Mouse (Mus musculus): ENCODE data around the gene Wdpcp. TPM values are rescaled to one million over a fixed set of nuclear protein-coding genes. Genes with fewer than 3 reads are reported as not detected.

The Wdpcp gene
- polyA plus RNA-seq, 2 experiments from 2014 or later, result 0.16 to 0.28 TPM

- ATAC-seq, result no peak
Observed at GRCm38 (mm10) chr11:21569456-21570108, 2.5 kb upstream of the Wdpcp start.

DNA sequence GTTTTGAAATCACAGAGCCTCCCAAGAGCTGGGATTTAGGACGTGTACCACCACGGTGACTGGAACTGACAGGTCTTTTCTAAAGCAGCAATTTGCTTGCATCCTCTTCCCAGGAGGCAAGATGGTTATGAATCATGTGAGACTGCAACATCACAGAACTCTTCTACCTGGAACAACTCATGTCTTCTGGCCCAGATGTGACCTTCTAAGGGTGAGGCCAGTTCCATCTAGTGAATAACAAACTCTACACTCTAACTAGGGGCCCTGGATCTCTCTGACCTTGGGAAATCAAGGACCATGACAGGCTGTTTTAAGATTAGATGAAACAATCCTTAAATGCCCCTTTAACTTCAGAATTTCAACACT is 1.9 kb upstream of the Wdpcp start:
- no peak for ATAC-seq

- no peak for ATAC-seq
Observed at GRCm38 (mm10) chr11:21570973-21571372, 1.1 kb upstream of the Wdpcp start.

GRCm38 (mm10) chr11:21581472-21581871 is 9.4 kb downstream of the Wdpcp start:
- no peak for ATAC-seq

- no peak for ATAC-seq
Observed at GRCm38 (mm10) chr11:21583286-21583685, 11.3 kb downstream of the Wdpcp start.

DNA sequence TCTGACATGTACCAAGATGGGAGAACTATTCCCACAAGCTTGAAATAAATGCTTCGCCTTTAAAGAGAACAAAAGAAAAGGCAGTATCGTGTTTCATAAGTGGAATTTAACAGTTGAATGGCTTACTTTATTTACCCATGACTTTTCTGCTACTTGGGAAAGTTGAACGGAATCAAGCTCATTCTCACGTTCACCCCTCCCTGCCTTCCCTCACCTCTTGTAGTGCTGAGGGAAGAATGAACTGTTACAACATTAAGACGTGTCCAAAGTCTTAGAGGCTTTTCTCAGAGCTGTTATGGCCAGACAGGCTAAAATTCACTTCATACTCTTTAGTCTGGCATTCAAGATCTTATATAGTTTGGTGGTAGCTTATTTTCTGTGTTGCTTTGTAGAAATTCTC is 30.5 kb downstream of the Wdpcp start:
- no peak for ATAC-seq

DNA sequence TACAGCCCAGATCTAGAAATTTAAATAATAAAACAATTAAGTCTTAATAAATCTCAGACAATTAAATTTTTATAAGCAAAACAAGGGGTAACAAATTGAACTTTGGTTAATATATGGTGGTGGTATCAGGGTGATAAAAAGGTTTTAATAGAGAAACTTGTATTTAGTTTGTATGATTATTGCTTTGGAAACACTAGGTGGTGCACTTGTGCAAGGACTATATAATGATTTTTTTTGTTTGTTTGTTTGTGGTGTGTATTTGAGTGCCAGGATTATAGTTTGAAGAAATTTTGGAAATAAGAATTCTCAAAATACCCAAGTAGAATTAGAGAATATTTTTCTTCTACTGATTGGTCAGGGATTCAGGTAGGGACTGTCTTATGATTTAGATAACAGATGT is 43.9 kb downstream of the Wdpcp start:
- no peak for ATAC-seq

DNA sequence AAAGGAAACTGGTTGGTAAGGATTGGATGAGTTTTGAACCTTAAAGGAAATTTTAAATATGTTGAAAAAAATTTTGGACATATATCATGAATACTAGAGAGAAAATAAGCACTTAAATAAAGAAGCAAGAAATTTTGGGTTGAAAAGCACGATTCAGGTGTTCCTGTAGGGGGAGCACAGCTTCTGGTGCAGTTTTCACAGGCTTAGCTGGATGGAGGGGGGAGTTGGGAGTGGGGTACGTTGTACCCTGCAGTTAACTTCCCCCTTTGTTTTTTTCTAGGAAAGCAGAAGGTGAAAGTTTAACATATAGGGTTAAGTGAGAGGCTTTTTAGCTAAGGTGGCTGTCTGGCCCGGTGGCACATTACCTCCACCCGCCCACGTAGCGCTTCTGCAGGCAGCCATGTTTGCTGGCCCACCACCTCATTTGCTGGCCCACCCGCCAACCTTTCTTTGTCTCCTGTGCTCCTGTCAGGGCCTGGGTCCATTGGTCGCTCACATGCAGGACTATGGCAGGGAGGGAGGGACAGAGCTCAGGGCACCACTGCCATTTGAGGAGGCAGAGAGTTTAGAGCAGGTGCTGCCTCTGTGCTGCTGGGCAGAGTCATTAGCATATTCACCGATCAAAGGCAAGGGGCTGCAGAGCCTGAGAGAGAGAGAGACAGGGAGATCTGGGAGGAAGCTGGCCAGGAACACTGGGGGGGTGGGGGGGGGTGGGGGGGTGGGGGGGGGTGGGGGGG is 62.3 kb downstream of the Wdpcp start:
- ATAC-seq, result no peak

GRCm38 (mm10) chr11:21638341-21638740 is 66.3 kb downstream of the Wdpcp start:
- no peak for ATAC-seq

- no peak for ATAC-seq
Observed at GRCm38 (mm10) chr11:21639534-21639933, 67.5 kb downstream of the Wdpcp start.

- no peak for ATAC-seq
Observed at GRCm38 (mm10) chr11:21644231-21644630, 72.2 kb downstream of the Wdpcp start.

GRCm38 (mm10) chr11:21646136-21646535 is 74.1 kb downstream of the Wdpcp start:
- ATAC-seq, result no peak

GRCm38 (mm10) chr11:21658985-21659384 is 87.0 kb downstream of the Wdpcp start:
- ATAC-seq, result no peak

DNA sequence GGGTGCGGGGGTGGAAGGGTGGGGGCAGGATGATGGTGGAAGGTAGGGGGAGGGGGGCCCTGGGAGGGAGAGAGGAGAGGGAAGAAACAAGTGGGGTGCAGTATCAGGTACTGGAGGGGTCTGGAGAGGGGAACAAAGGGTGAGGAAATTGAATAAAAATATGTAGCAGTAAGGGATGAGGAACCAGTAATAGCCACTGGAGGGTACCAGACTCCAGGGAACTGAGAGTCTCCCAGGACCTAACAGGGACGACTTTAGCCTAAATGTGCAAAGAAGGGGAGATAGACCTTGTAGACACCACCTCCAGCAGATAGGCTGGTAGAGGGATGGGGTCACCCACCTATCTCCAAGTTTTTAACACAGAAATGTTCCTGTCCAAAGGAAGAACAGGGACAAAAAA is 105.0 kb downstream of the Wdpcp start:
- no peak for ATAC-seq

- no peak for ATAC-seq
Observed at GRCm38 (mm10) chr11:21688441-21688840, 116.4 kb downstream of the Wdpcp start.

DNA sequence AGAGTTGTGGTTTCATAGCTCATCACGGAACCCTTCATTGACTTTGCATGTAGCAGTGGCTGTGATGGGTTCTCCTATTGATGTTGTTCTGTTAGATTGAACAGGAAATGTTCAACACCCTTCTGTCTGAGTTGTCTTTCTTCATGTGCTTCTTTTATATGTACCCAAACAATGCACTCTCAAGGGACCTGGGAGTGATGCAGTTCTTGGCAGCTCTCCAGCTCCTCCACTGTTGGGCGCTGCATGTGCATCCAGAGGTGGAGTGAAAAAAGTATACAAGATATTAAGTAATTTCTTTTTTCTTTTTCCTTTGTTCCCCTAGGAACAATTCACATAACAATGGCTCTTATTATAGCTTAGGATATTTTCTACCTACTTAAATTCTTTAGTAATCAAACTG is 118.7 kb downstream of the Wdpcp start:
- ATAC-seq, result no peak

- ATAC-seq, result no peak
Observed at GRCm38 (mm10) chr11:21694087-21694486, 122.1 kb downstream of the Wdpcp start.

DNA sequence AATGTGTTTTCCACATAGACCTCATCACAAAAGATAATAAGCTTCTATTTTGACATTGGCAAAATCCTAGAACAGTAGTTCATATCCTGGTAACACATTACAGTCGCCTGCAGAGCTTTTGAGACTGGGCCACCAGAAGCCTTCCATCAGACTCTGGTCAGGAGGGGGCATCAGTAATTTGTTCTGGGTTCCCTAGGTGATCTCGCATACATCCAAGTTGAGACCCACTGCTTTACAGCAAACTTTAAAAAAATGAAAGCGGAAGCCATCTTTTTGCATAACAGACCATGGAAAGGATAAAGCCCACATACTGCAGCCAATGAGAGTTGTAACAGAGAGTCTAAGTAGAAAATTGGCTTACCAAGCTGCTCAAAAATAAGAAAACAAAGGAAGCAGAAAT is 125.6 kb downstream of the Wdpcp start:
- ATAC-seq, result no peak

DNA sequence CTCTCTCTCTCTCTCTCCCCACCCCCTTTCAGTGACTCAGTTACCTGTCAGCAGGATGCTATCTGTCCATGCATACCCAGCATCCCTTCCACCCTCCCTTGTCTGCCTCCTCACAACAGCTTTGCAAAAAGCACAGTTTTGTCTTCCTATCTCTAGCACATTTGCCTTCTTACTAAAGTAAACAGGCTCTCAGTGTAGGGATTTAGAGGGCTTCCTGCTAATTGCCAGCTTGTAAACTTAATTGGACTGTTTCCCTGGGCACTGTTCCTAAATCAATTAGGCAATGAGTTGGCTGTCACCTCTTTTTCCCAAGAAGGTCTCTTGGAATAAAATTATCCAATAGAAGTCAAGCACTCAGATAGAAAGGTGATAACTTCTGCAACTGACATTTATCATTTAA is 141.5 kb downstream of the Wdpcp start:
- no peak for ATAC-seq

DNA sequence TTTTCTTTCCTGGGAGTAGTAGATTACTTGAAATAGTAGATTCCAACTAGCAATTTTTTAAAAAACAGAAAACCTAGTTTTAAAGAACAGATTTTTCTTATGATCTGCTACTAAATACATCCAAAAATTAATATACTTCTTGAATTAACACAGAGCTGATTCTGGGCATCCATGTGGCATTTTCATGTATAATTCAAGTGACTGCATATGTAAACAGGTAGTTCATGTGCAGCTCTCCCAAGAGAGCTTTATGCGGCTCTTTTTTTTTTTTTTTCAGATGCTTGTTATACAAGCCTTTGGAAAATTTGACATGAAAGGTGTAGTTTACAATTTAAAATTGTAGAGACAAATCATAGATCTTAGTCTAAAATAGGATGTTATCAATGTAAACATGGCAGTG is 142.0 kb downstream of the Wdpcp start:
- no peak for ATAC-seq

DNA sequence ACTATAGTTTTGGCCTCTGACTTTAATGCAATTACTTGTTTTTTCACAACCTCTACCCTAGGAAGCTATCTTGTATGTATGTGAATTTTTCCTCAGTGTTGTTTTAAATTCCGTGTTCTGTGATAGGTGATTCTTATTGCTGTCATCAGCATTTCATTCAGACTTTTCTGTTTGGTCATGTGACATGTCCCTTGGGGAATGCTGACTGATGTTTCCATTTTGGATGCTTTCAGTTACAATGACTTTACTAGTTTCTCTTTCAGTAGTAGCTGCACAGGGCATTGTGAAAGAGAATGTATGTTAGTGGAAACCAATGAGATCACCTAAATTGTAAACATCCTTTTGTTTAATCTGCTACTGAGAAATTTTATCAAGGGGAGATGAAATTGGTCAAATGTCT is 154.3 kb downstream of the Wdpcp start:
- no peak for ATAC-seq

DNA sequence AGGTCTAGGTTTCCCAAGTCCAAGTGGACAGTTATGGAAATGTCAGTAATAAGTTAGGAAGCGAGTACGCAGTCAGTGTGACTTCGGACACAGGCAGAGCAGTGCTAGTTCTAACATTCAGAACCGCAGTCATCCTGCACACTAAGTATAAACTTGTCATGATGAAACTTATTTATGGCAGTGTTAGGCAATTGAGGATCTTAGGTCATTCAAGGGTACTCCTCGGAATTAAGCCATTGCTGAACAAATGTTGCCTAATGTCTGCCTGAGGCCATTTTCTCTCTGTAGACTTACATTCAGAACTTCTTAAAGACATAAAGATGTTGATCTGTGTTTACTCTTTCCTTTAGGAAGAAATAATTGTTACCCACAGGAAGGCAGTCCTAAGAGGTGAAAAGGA is 157.0 kb downstream of the Wdpcp start:
- ATAC-seq, result no peak

DNA sequence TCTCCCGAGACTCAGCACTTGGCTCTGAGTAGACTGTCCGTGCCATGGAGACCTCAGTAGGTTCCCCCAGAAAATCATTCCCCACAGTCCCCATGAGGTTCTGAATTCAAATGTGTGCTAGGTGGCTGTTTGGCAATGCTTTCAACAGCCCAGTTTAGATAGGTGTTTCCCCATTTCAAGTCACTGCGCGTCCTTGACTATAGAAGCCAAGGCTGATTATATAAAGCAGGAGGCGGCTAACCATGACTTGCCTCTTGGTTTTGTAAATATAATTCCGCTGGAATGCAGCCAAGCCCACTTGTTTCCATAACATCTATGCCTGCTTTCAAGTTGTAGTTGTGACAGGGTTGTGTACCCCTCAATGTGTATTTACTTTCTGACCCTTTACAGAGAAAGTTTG is 157.9 kb downstream of the Wdpcp start:
- no peak for ATAC-seq

DNA sequence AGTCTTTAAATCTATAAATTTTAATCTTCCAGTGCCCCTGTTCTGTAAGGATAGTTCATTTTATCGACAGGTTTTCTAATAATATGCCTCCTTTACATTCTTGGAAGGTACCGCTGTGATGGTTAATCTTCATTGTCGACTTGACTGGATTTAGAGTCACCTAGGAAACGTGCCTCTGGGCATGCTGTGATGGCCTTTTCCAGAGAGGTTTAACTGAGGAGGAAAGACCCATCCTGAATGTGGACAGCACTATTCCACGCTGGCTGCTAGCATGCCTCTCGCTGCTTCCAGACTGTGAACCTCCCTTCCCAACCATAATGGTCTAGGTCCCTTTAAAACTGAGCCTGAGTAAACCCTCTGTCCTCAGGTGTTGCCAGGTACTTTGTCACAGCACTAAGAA is 163.2 kb downstream of the Wdpcp start:
- ATAC-seq, result no peak

- no peak for ATAC-seq
Observed at GRCm38 (mm10) chr11:21749487-21749886, 177.5 kb downstream of the Wdpcp start.
